Mouse (Mus musculus) E14TG2a.4 (cell line): ENCODE results near the gene Adgrf1.

Experiments
- CTCF ChIP-seq: conservative IDR thresholded peaks from 2 replicates; pipeline ENCODE4 v1.5.1; 2014; ENCODE audit warnings: low read length
- NANOG ChIP-seq: IDR thresholded peaks from 2 replicates; pipeline ENCODE4 v1.6.1; 2014; ENCODE audit warnings: borderline replicate concordance, low read length, mixed read lengths

GRCm38 (mm10) chr17:43232769-43233168, 37.4 kb upstream of the Adgrf1 start:
- TF ChIP-seq CTCF (no peak), NANOG (no peak)
